Mouse (Mus musculus) stomach, postnatal 0 days (tissue): ENCODE measurements at regions not wholly inside any gene's neighbourhood (a gene's known extent, or its start where the extent isn't known, plus 50 kb on each side); places are given as distances from the start of the nearest gene placed in this dataset.

Experiments
- ATAC-seq: fragments of 200-750 bp; cut with Nextera tagmentation; 2 replicates; pipeline ENCODE4 v1.8.0; 2017; ENCODE audit not compliant: low FRiP score, low TSS enrichment
- DNase-seq: peaks from one replicate; pipeline ENCODE4 v3.0.0-alpha.2; 2016; ENCODE audit warnings: low spot score
- H3K27ac ChIP-seq: fragments of 300-500 bp; sonication (generic); replicated peaks from 2 replicates; pipeline ENCODE4 v1.5.1; 2014; ENCODE audit warnings: mild to moderate bottlenecking, control low read depth
- H3K27me3 ChIP-seq: fragments of 300-500 bp; sonication (generic); 2 replicates; pipeline ENCODE4 v1.6.1; 2014; ENCODE audit warnings: low read length; ENCODE audit not compliant: control insufficient read depth, insufficient read depth
- H3K36me3 ChIP-seq: fragments of 300-500 bp; sonication (generic); 2 replicates; pipeline ENCODE4 v1.6.1; 2014; ENCODE audit warnings: low read length, mixed read lengths; ENCODE audit not compliant: control insufficient read depth, insufficient read depth
- H3K4me1 ChIP-seq: fragments of 300-500 bp; sonication (generic); replicated peaks from 2 replicates; pipeline ENCODE4 v1.6.1; 2014; ENCODE audit warnings: antibody characterized with exemption; ENCODE audit not compliant: control insufficient read depth, insufficient read depth
- H3K4me2 ChIP-seq: fragments of 300-500 bp; sonication (generic); replicated peaks from 2 replicates; pipeline ENCODE4 v1.6.1; 2014; ENCODE audit warnings: low read depth, mild to moderate bottlenecking, control low read depth, moderate library complexity
- H3K4me3 ChIP-seq: fragments of 300-500 bp; sonication (generic); 2 replicates; pipeline ENCODE4 v1.5.1; 2014; ENCODE audit warnings: low read depth, low read length, control low read depth
- H3K9ac ChIP-seq: fragments of 300-500 bp; sonication (generic); 2 replicates; pipeline ENCODE4 v1.6.1; 2014; ENCODE audit warnings: mild to moderate bottlenecking, low read length, control low read depth, mixed read lengths
- H3K9me3 ChIP-seq: fragments of 300-500 bp; sonication (generic); 2 replicates; pipeline ENCODE4 v1.6.1; 2016; ENCODE audit warnings: low read length; ENCODE audit not compliant: control insufficient read depth
- CTCF ChIP-seq: IDR thresholded peaks from 2 replicates; pipeline ENCODE4 v1.5.1; 2016; ENCODE audit warnings: antibody characterized with exemption, low read depth, mild to moderate bottlenecking, moderate library complexity
- EP300 ChIP-seq: optimal IDR thresholded peaks from 2 replicates; pipeline ENCODE3; 2016; ENCODE audit warnings: antibody characterized with exemption
- WGBS: fragments of 180-500 bp; shearing (Covaris S2); extraction: QIAGEN DNeasy Blood & Tissue Kit; methylation state at CpG from one replicate; pipeline ENCODE4 v1.1.7; 2014; 5-methylcytosine and 5-hydroxymethylcytosine counted together

DNA sequence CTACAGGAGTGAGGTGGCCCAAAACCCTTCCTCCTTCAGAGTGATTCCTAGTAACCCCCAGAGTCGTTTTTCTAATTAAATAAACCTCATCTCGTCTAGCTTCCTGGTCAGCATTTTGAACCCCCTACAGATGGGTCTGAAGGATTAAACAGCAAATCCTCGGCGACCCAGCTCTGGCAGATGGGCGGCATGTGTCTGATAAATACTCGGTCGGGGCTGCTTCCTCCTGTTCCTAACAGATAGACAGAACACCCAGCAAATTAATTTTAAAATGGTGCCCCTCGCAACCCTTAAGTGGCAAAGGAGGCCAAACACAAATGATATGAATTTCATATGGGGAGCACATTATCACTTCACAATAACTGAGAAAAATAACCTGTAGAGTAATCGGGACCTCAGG lies 93.2 kb downstream of the Otx2 start:
- 46% methylated on average over 9 of the region's 9 CpGs for WGBS
- no peaks in the 10 kb centered on the region for H3K27me3 ChIP-seq

DNA sequence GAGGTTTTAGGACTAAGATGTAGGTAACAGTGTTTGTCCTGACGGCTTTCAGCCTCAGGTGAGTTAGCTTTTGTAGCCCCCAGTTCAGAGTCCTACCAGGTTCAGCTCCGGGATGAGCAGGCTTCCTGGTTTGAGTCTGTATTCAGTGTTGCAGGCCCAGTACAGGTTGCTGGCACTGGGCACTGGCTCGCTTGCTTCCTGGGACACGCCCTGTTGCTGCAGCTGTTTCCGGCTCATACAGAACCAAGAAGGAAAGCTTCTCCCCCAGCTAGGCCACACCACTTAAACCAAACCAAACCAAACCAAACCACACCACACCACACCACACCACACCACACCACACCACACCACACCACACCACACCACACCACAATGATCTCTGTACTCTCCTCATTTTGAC lies 93.6 kb downstream of the Otx2 start:
- Histone ChIP-seq H3K4me3 (no peak overlapping the region), H3K9ac (no peak overlapping the region), H3K27ac (no peak overlapping the region), H3K36me3 (no peaks in the 10 kb centered on the region), H3K4me2 (no peak overlapping the region), H3K4me1 (no peaks in the 10 kb centered on the region), H3K27me3 (no peaks in the 10 kb centered on the region), H3K9me3 (no peaks in the 10 kb centered on the region)
- DNase-seq (peak; percentile 36), ATAC-seq (no peak)
- WGBS: 69% methylated on average over 5 of the region's 5 CpGs
- TF ChIP-seq EP300 (no peak), CTCF (no peak)

More for the DNA sequence above, 93.2 kb downstream of the Otx2 start:
- H3K9ac ChIP-seq: no peak overlapping the region
- no peaks in the 10 kb centered on the region for H3K9me3 ChIP-seq
- H3K36me3 ChIP-seq: no peaks in the 10 kb centered on the region
- no peak overlapping the region for H3K4me2 ChIP-seq
- DNase-seq (no peak), ATAC-seq (no peak)
- H3K27ac ChIP-seq: no peak overlapping the region
- no peak overlapping the region for H3K4me3 ChIP-seq
- H3K4me1 ChIP-seq: no peaks in the 10 kb centered on the region
- no peak for TF ChIP-seq EP300
- no peak for TF ChIP-seq CTCF
